Mouse (Mus musculus): ENCODE data around the gene Ccdc6.
"Not testable (repeated sequence)": the region's sequence is repeated elsewhere in the genome, so short reads cannot be mapped to it uniquely, and the experiment has no call there.

The Ccdc6 gene

GRCm38 (mm10) chr10:70211281-70211680 lies 114.4 kb downstream of the Ccdc6 start:
- no peak for DNase-seq (ENCODE audit: low spot score)

GRCm38 (mm10) chr10:70220971-70221370 lies 124.0 kb downstream of the Ccdc6 start:
- no peak for DNase-seq (ENCODE audit: low spot score)

GRCm38 (mm10) chr10:70222231-70222630 lies 125.3 kb downstream of the Ccdc6 start:
- DNase-seq (ENCODE audit: low spot score) = not testable (repeated sequence)

- no peak for DNase-seq (ENCODE audit: low spot score)
These were observed 127.7 kb downstream of the Ccdc6 start for GRCm38 (mm10) chr10:70224571-70224970.

- no peak for DNase-seq (ENCODE audit: low spot score)
These were observed 128.8 kb downstream of the Ccdc6 start for GRCm38 (mm10) chr10:70225760-70226159.

GRCm38 (mm10) chr10:70226608-70227007 lies 129.7 kb downstream of the Ccdc6 start:
- no peak for DNase-seq (ENCODE audit: low spot score)

GRCm38 (mm10) chr10:70230352-70230751 lies 133.4 kb downstream of the Ccdc6 start:
- no peak for DNase-seq (ENCODE audit: low spot score)

GRCm38 (mm10) chr10:70237936-70238335 lies 141.0 kb downstream of the Ccdc6 start:
- no peak for DNase-seq (ENCODE audit: low spot score)
